26 mouse cellular contexts compared by ENCODE assay signal in the genomic region with DNA sequence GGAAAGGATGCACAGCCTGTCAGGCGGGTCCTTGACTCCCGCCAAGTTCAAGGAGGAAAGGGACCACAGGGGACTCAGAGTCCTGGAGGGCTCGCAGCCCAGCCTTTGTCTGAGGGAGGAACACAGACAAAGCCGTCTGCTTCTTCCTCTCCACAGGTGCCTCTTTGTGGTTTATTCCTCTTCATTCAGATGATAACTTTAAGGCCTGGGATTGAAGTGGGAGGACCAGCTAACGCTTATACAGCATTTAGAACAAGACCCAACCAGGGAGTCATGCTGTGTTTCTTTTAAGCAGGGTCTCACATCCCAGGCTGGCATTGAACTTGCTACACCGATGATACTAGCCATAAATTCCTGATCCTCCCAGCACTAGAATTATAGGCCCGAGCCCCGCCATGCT.
"Had no signal": no experiment of that assay in that cellular context is flagged by ENCODE, and none has a peak within 500 bp of the region (broad histone marks: within the 10 kb centered on the region; RNA-seq: fewer than 3 reads in every experiment).

No protein-coding gene starts in this region.

- H3K4me2 ChIP-seq: heart, embryonic 12.5 days; hindbrain, embryonic 12.5 days; hindbrain, embryonic 14.5 days; intestine, embryonic 15.5 days; limb, embryonic 12.5 days; liver, embryonic 11.5 days; liver, embryonic 13.5 days had no signal

- DNase-seq: gastrocnemius, postnatal 10 days; gastrocnemius, postnatal 25 days; heart, adult 18-20 months; heart, postnatal 10 days; heart, postnatal 4 days; kidney, adult 18-20 months; kidney, adult 8-10 months; kidney, postnatal 10 days; kidney, postnatal 25 days; kidney, postnatal 4 days; liver; liver, embryonic 13.5 days had no signal

- H3K36me3 ChIP-seq: heart, embryonic 10.5 days; heart, embryonic 12.5 days; hindbrain, embryonic 10.5 days; hindbrain, embryonic 12.5 days; intestine, embryonic 15.5 days; limb, embryonic 10.5 days; limb, embryonic 12.5 days; liver, embryonic 13.5 days had no signal

- H3K4me1 ChIP-seq: hindbrain, embryonic 12.5 days; limb, embryonic 10.5 days; limb, embryonic 12.5 days; liver, embryonic 13.5 days had no signal

- H3K4me3 ChIP-seq: heart, embryonic 10.5 days; heart, embryonic 12.5 days; hindbrain, embryonic 10.5 days; hindbrain, embryonic 12.5 days; intestine, embryonic 15.5 days; layer of hippocampus, adult 2 months; left cerebral cortex, adult 2 months; limb, embryonic 10.5 days; limb, embryonic 12.5 days; liver, embryonic 13.5 days had no signal

- H3K27ac ChIP-seq: heart, embryonic 10.5 days; hindbrain, embryonic 10.5 days; hindbrain, embryonic 12.5 days; hindbrain, embryonic 14.5 days; intestine, embryonic 15.5 days; layer of hippocampus, adult 2 months; left cerebral cortex, adult 2 months; limb, embryonic 10.5 days; limb, embryonic 12.5 days; liver, embryonic 13.5 days had no signal

- H3K9ac ChIP-seq: heart, embryonic 12.5 days; hindbrain, embryonic 12.5 days; hindbrain, embryonic 14.5 days; intestine, embryonic 15.5 days; limb, embryonic 12.5 days; liver, embryonic 13.5 days had no signal

- H3K9me3 ChIP-seq: heart, embryonic 10.5 days; heart, embryonic 12.5 days; hindbrain, embryonic 10.5 days; hindbrain, embryonic 12.5 days; intestine, embryonic 15.5 days; limb, embryonic 10.5 days; limb, embryonic 12.5 days; liver, embryonic 13.5 days had no signal

- ATAC-seq: hindbrain, embryonic 16.5 days; inflammation-experienced regulatory T-cells, adult 6 months; intestine, embryonic 15.5 days; intestine, postnatal 0 days had no signal

- H3K27me3 ChIP-seq: intestine, embryonic 15.5 days; liver, embryonic 13.5 days had no signal
